Mouse (Mus musculus) stomach, postnatal 0 days (tissue): Measurements from ENCODE around the gene Snx9. TPM values are rescaled to one million over a fixed set of nuclear protein-coding genes. Genes with fewer than 3 reads are reported as not detected.
A peak's percentile ranks its signal among the peaks of the same experiment; 100 is the strongest.

Experiments used
- ATAC-seq: fragments of 200-750 bp; cut with Nextera tagmentation; 2 replicates; pipeline ENCODE4 v1.8.0; 2017; ENCODE audit not compliant: low FRiP score, low TSS enrichment
- DNase-seq: peaks from one replicate; pipeline ENCODE4 v3.0.0-alpha.2; 2016; ENCODE audit warnings: low spot score
- H3K27ac ChIP-seq: fragments of 300-500 bp; sonication (generic); replicated peaks from 2 replicates; pipeline ENCODE4 v1.5.1; 2014; ENCODE audit warnings: mild to moderate bottlenecking, control low read depth
- H3K27me3 ChIP-seq: fragments of 300-500 bp; sonication (generic); 2 replicates; pipeline ENCODE4 v1.6.1; 2014; ENCODE audit warnings: low read length; ENCODE audit not compliant: control insufficient read depth, insufficient read depth
- H3K36me3 ChIP-seq: fragments of 300-500 bp; sonication (generic); 2 replicates; pipeline ENCODE4 v1.6.1; 2014; ENCODE audit warnings: low read length, mixed read lengths; ENCODE audit not compliant: control insufficient read depth, insufficient read depth
- H3K4me1 ChIP-seq: fragments of 300-500 bp; sonication (generic); replicated peaks from 2 replicates; pipeline ENCODE4 v1.6.1; 2014; ENCODE audit warnings: antibody characterized with exemption; ENCODE audit not compliant: control insufficient read depth, insufficient read depth
- H3K4me2 ChIP-seq: fragments of 300-500 bp; sonication (generic); replicated peaks from 2 replicates; pipeline ENCODE4 v1.6.1; 2014; ENCODE audit warnings: low read depth, mild to moderate bottlenecking, control low read depth, moderate library complexity
- H3K4me3 ChIP-seq: fragments of 300-500 bp; sonication (generic); 2 replicates; pipeline ENCODE4 v1.5.1; 2014; ENCODE audit warnings: low read depth, low read length, control low read depth
- H3K9ac ChIP-seq: fragments of 300-500 bp; sonication (generic); 2 replicates; pipeline ENCODE4 v1.6.1; 2014; ENCODE audit warnings: mild to moderate bottlenecking, low read length, control low read depth, mixed read lengths
- H3K9me3 ChIP-seq: fragments of 300-500 bp; sonication (generic); 2 replicates; pipeline ENCODE4 v1.6.1; 2016; ENCODE audit warnings: low read length; ENCODE audit not compliant: control insufficient read depth
- CTCF ChIP-seq: IDR thresholded peaks from 2 replicates; pipeline ENCODE4 v1.5.1; 2016; ENCODE audit warnings: antibody characterized with exemption, low read depth, mild to moderate bottlenecking, moderate library complexity
- EP300 ChIP-seq: optimal IDR thresholded peaks from 2 replicates; pipeline ENCODE3; 2016; ENCODE audit warnings: antibody characterized with exemption
- WGBS: fragments of 180-500 bp; shearing (Covaris S2); extraction: QIAGEN DNeasy Blood & Tissue Kit; methylation state at CpG from one replicate; pipeline ENCODE4 v1.1.7; 2014; 5-methylcytosine and 5-hydroxymethylcytosine counted together
- polyA plus RNA-seq: library from polyadenylated mRNA; unstranded; fragments of >200 nt; fragmentation: Nextera tagmentation; extraction: Ambion mirVana; gene quantifications from 2 replicates; pipeline ENCODE4 v1.2.1, GENCODE M21; 2015

The Snx9 gene
- polyA plus RNA-seq, 1 experiment from 2014 or later = 34.8 TPM

DNA sequence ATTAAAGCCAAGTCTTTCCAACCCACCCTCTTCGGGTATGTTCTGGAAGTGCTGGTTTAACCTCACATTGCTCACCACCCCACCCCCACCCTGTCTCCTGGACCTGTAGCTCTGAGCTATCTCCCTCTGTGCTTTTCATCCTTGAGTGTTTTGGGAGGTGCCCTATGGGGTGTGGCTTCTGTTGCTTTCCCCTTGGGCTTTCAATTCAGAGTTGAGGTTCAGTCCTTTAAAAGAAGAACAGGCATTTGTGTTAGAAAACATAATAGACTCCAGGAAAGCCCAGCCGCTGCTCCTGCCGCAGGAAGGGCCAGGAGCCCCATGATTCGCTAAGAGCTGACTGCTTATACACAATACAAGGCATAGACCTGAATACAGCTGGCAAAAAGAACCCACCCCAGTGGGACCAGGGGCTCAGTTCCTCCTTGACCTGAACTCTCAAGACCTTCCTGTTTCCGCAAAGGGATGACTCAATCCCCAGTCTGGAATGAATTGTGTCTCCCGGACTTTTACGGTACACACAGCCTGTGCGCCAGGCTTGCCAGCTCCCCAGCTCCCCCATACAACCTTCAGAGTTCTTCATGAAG is 136.9 kb downstream of the Snx9 start:
- H3K27ac ChIP-seq = peak overlapping the region; percentile 90
- H3K4me1 ChIP-seq = peaks cover 29% of the 10 kb centered on the region
- no peak for ATAC-seq
- no peak for TF ChIP-seq EP300
- DNase-seq = no peak
- 0 out of 2 replicates have a peak overlapping the region, but pooled peaks have one; percentile 11 for H3K4me2 ChIP-seq
- H3K27me3 ChIP-seq = no peaks in the 10 kb centered on the region
- no peaks in the 10 kb centered on the region; the same call in 1 of the 2 replicates for H3K36me3 ChIP-seq
- H3K9ac ChIP-seq = no peak overlapping the region
- WGBS = 55% methylated on average over 8 of the region's 8 CpGs
- no peaks in the 10 kb centered on the region for H3K9me3 ChIP-seq
- no peak overlapping the region for H3K4me3 ChIP-seq

- Histone ChIP-seq H3K4me2 (no peak overlapping the region), H3K36me3 (no peaks in the 10 kb centered on the region; the same call in 1 of the 2 replicates), H3K4me3 (no peak overlapping the region), H3K27ac (peak overlapping the region; percentile 90), H3K9ac (no peak overlapping the region), H3K9me3 (no peaks in the 10 kb centered on the region), H3K27me3 (no peaks in the 10 kb centered on the region), H3K4me1 (peaks cover 29% of the 10 kb centered on the region)
- DNase-seq (no peak), ATAC-seq (no peak)
- 52% methylated on average over 10 of the region's 10 CpGs for WGBS
- TF ChIP-seq EP300 = no peak
- no peak for TF ChIP-seq CTCF
Observed at GRCm38 (mm10) chr17:5978505-5979077, 137.5 kb downstream of the Snx9 start.

- ATAC-seq (no peak), DNase-seq (peak; percentile 65)
- Histone ChIP-seq H3K27ac (no peak overlapping the region), H3K27me3 (no peaks in the 10 kb centered on the region), H3K4me1 (peaks cover 23% of the 10 kb centered on the region), H3K36me3 (no peaks in the 10 kb centered on the region; the same call in 1 of the 2 replicates), H3K4me3 (no peak overlapping the region), H3K9me3 (no peaks in the 10 kb centered on the region), H3K9ac (no peak overlapping the region), H3K4me2 (no peak overlapping the region)
- WGBS = 49% methylated on average over 6 of the region's 6 CpGs
- TF ChIP-seq CTCF (peak; percentile 75), EP300 (no peak)
Observed at GRCm38 (mm10) chr17:5980860-5981259, 139.7 kb downstream of the Snx9 start.

Other genes with a start within 250 kb of the Snx9 start
- gene Synj2, start 100.0 kb downstream of the Snx9 start, polyA plus RNA-seq = 3.2 and 3.3 TPM in 2 replicates
- 1.4 and 1.5 TPM in 2 replicates for gene Serac1, start 238.4 kb downstream of the Snx9 start, polyA plus RNA-seq
- gene Gtf2h5, start 238.5 kb downstream of the Snx9 start, polyA plus RNA-seq = 128 and 141 TPM in 2 replicates